Mouse (Mus musculus) thymus, postnatal 0 days (tissue): ENCODE results near the gene Itgb8. TPM values are rescaled to one million over a fixed set of nuclear protein-coding genes. Genes with fewer than 3 reads are reported as not detected.

Experiments
- DNase-seq: peaks from one replicate; pipeline ENCODE4 v3.0.0-alpha.2; 2015; ENCODE audit warnings: low spot score
- polyA plus RNA-seq: library from polyadenylated mRNA; unstranded; fragments of >200 nt; fragmentation: Nextera tagmentation; extraction: Ambion mirVana; gene quantifications from 2 replicates; pipeline ENCODE4 v1.2.1, GENCODE M21; 2015

Itgb8 gene
- polyA plus RNA-seq, 1 experiment from 2014 or later = 0.38 TPM

DNA sequence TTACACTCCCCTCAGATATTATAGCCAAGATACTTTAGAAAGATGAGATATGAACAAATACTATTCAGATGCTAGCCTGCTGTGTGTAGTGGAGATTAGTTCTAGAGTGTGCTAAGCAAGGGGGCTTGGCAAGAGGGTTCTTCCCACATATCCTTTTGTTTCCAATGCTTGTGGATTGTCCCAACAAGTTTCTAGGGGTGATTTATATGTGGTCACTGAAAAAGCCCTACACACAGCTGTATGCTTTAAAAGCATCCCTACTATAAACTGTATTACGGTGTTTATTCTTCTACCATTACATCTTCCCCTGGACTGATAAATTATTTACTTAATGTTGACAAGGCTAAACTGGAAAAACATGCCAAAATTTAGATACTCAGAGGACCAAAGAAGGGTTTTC, 92.6 kb downstream of the Itgb8 start:
- DNase-seq = no peak

DNA sequence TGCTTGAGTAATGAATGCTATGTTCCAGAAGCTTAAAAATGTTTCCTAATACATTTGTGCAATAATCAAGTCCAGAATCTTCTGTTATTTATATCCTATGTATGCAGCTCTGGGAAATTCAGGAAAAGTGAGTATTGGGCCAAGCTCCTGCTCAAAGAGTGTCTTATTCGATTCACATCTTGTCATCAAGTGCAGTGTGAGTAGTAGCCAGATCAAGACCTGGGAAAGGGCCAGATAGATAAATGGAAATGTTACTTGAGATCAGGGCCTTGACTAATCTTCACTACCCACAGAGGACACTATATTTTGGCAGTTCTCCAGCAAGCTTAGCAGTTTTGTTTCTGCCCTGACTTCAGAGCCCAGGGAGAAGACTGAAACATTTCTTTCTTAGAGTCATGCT, 100.7 kb downstream of the Itgb8 start:
- no peak for DNase-seq

DNA sequence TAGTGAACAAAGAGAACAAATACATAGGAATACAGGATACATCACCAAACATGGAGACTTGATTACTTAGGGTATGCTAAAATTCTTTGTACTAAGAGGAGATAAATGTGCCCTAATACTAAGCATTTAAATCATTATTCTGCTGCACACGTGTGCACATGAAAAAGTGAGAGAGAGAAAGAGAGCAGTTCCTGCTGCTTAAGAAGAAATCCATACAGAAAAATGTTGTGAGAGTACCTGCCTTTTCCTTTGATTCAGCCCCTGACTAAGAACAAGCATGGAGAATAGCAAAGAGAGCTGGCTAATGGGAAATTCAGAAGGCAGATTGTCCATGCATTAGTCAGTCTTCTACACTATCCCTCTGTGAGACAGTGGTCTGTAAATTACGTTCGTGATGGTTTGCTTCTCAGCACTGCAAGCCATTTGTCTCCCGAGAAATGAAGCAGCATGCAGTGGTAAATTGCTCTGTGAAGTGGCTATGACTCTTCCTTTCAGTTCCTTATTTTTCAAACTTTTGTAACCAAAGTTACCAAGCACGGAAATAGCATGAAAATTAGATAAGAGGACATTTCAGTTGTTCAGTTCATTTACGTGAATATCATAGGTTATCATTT, 125.0 kb downstream of the Itgb8 start:
- DNase-seq = no peak

DNA sequence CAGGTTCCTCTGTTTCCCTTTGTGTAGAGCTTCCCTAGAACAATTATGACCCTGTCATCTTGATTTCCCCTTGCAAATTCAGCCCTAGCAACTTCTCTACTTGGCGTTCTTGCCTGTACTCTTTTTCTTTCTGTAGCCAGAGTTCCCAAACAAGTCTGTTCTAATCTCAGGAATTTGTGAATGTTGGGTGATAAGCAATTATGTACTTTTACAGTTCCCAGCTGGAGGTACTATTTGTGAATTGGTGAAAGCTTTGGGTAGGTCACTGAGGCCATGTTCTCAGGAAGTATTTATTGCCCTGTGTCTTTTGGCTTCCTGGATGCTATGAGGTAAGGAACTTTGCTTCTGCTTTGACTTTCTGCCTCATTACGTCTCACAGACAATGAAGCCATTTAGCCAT, 128.5 kb downstream of the Itgb8 start:
- DNase-seq = no peak

Other genes starting within 250 kb of the Itgb8 start
- gene Macc1, start 75.5 kb upstream of the Itgb8 start, polyA plus RNA-seq = 0.04 and 0.15 TPM in 2 replicates